Mouse (Mus musculus) left cerebral cortex, adult 2 months (tissue): Measurements from ENCODE around the gene Hook2. TPM values are rescaled to one million over a fixed set of nuclear protein-coding genes. Genes with fewer than 3 reads are reported as not detected.

ENCODE experiments used
- DNase-seq, 2 experiments: peaks; one replicate each; pipeline ENCODE4 v3.0.0; 2021 to 2022; ENCODE audit warnings: low spot score in 2 of 2, mixed read lengths in 1 of 2; ENCODE audit errors: extremely low spot score in 1 of 2
- H3K27ac ChIP-seq: fragments of 200-600 bp; 2 replicates; pipeline ENCODE4 v1.8.1; 2022
- H3K4me3 ChIP-seq: fragments of 200-600 bp; 2 replicates; pipeline ENCODE4 v1.8.1; 2022
- CTCF ChIP-seq: fragments of 200-600 bp; IDR thresholded peaks from 2 replicates; pipeline ENCODE4 v1.8.1; 2022; ENCODE audit warnings: antibody characterized with exemption, mild to moderate bottlenecking, moderate library complexity
- intact Hi-C: fragments of 180-260 bp; cut with DNase I; formaldehyde crosslinking; loops from one replicate; pipeline ENCODE4 v1.15.1; 2025
- total RNA-seq, 2 experiments: library from RNA; stranded (reverse); gene quantifications; 2 replicates each; pipeline ENCODE4 v1.2.3; 2021

Hook2 gene
- total RNA-seq, 2 experiments from 2014 or later = 11.3 to 11.6 TPM

- DNase-seq = no peak
- intact Hi-C loops = no loop called here
- Histone ChIP-seq H3K4me3 (no peak overlapping the region), H3K27ac (no peak overlapping the region; the same call in 1 of the 2 replicates)
- no peak for TF ChIP-seq CTCF
These were observed 8.5 kb upstream of the Hook2 start for GRCm38 (mm10) chr8:84981644-84982498.

- no peak for DNase-seq
- intact Hi-C loops = no loop called here
- no peak for TF ChIP-seq CTCF
- Histone ChIP-seq H3K27ac (no peak overlapping the region), H3K4me3 (no peak overlapping the region)
These were observed 7.8 kb upstream of the Hook2 start for GRCm38 (mm10) chr8:84982499-84983011.

GRCm38 (mm10) chr8:84984294-84985048 lies 5.9 kb upstream of the Hook2 start:
- Histone ChIP-seq H3K27ac (peak overlapping the region; percentile 91), H3K4me3 (peak overlapping the region; percentile 60)
- no peak for DNase-seq
- intact Hi-C loops = no loop called here
- no peak for TF ChIP-seq CTCF

GRCm38 (mm10) chr8:84985049-84985683 lies 5.2 kb upstream of the Hook2 start:
- Histone ChIP-seq H3K4me3 (peak overlapping the region; percentile 60), H3K27ac (peak overlapping the region; percentile 91)
- no peak for DNase-seq
- TF ChIP-seq CTCF = no peak
- intact Hi-C loops = no loop called here

- Histone ChIP-seq H3K4me3 (peak overlapping the region; percentile 60), H3K27ac (peak overlapping the region; percentile 91)
- peak; percentile 93 to 96 for DNase-seq
- intact Hi-C loops = loop anchor here (1.0 kb wide), 1 partner anchor 8 kb away; the partner anchor contains the start of gene Junb
- no peak for TF ChIP-seq CTCF
These were observed 4.6 kb upstream of the Hook2 start for GRCm38 (mm10) chr8:84985684-84986378.

- TF ChIP-seq CTCF = no peak
- Histone ChIP-seq H3K4me3 (peak overlapping the region; percentile 60), H3K27ac (peak overlapping the region; percentile 91)
- intact Hi-C loops = loop anchor here (1.0 kb wide), 1 partner anchor 8 kb away; the partner anchor contains the start of gene Junb
- DNase-seq = no peak
These were observed 3.9 kb upstream of the Hook2 start for GRCm38 (mm10) chr8:84986379-84986945.

GRCm38 (mm10) chr8:84987388-84987787 lies 3.0 kb upstream of the Hook2 start:
- Histone ChIP-seq H3K27ac (no peak overlapping the region), H3K4me3 (no peak overlapping the region)
- DNase-seq = no peak
- intact Hi-C loops = no loop called here
- no peak for TF ChIP-seq CTCF

- intact Hi-C loops = no loop called here
- H3K27ac ChIP-seq = no peak overlapping the region
- H3K4me3 ChIP-seq = no peak overlapping the region
- no peak for TF ChIP-seq CTCF
- DNase-seq = no peak
These were observed 2.5 kb upstream of the Hook2 start for GRCm38 (mm10) chr8:84987903-84988302.

GRCm38 (mm10) chr8:84989311-84989731 lies 1.1 kb upstream of the Hook2 start:
- peak overlapping the region; percentile 71; the same call in 1 of the 2 replicates for H3K4me3 ChIP-seq
- DNase-seq = no peak
- peak overlapping the region; percentile 82 for H3K27ac ChIP-seq
- intact Hi-C loops = no loop called here
- TF ChIP-seq CTCF = no peak

- Histone ChIP-seq H3K4me3 (peak overlapping the region; percentile 71), H3K27ac (peak overlapping the region; percentile 82)
- DNase-seq = peak; percentile 86 to 88
- peak; percentile 66 for TF ChIP-seq CTCF
- intact Hi-C loops = loop anchor here (1.0 kb wide), 1 partner anchor 16 kb away; no protein-coding TSS in a partner anchor
These were observed 593 bp upstream of the Hook2 start for GRCm38 (mm10) chr8:84989810-84990209.
